Mouse (Mus musculus): ENCODE results near the gene Tmbim7.

Tmbim7 gene

DNA sequence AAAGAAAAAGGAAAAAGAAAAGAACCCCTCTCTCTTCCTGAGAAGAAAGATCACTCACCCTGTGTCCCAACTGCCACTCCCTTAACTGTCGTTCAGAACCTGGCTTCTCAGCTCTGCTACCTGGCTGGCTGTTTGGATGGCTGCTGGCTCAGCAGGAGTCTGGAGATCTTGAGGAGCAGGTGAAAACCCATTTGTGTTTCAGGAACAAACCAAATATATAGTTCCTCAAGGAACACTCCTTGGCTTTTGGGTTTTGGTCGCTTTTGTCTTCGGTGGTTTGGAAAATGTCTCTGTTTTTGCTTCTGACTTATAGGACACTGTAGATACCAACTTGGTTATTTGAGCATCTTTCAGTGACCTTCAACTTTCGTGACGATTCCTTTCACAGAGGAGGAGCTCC, 6.1 kb downstream of the Tmbim7 start, which contains the start of gene Gatad1:
Gatad1 (minus strand) TSS at position 101 of the 400 bp plus-strand sequence.
- DNase-seq (ENCODE audit: extremely low read depth, insufficient read length, low spot score), result no peak

DNA sequence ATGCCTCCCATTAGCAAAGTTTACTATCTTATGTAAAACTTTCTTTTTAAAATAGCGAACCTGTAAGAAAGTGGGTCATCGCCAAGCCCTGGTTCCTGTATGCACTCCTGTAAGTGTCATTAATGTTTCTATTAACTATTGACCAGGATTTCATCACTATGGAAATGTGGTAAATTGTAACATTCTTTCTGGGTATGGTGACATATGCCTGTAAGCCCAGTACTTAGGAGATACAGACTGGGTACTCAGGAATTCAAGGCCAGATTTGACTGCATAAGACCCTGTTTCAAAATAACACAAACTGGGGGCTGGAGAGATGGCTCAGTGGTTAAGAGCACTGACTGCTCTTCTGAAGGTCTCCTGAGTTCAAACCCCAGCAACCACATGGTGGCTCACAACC, 14.2 kb downstream of the Tmbim7 start:
- DNase-seq (ENCODE audit: extremely low read depth, insufficient read length, low spot score), result no peak

DNA sequence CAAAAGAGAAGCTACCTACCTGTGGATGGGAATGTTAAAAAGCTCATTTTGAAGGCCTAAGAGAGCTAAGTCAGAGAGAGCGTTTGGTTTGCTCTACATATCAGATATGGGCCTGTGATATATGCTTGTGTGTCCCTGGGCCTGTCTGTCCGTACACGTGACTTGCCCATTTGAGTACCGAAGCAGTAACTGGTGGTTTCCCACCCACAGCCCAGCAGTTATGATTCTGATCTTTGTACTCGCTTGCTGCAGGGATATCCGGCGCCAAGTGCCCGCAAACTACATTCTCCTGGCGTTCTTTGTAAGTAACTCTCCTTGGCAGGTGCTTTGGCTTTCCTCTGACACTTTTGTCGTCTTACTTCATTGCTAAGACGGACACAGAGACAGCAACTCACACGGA, 15.6 kb downstream of the Tmbim7 start:
- DNase-seq (ENCODE audit: extremely low read depth, insufficient read length, low spot score), result no peak

DNA sequence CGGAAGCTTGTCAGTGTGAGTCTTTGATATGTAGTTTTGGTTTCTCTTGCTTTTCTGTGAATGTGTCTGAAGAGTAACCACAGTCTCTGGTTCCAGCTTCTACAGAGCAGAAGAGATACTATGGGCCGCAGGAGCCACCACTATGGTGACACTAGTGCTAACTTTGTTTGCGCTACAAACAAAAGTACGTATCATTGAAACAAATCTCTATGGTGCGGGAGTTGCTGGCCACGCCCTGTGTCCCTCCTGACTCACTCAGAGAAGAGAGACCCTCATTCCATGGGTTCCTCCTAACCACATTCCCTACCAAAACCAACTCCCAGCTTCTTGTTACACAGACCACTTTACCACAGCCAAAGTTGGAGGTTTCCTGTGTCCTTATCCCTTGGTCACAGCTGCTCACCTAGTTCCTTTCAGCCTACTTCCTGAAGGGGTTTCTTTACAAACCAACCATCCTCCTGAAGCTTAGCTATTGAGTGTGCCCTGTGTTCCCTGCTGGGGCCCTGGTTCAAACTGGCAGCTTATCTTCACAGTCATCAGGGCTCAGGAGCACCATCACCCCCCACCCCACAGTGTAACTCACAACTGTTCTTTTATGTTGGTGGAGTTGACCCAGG, 19.1 kb downstream of the Tmbim7 start:
- DNase-seq (ENCODE audit: extremely low read depth, insufficient read length, low spot score), result no peak

DNA sequence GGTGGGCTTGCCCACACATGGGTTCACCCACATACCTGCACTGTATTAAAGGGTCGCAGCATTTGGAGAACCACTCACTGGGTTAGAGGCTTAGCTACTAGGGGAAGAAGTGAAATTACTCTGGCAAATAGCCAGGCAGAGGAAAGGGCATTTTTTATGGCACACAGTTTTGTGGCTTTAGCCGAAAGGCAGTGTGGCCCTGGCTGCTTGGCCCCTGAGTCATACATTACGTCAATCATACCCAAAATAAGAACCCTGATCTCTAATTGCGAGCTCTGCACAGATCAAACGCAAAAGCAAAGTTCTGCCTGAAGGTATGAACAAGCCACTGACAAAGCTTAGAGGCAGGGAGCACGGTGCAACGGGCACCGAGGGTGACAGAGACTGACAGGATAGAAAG, 37.3 kb downstream of the Tmbim7 start:
- DNase-seq (ENCODE audit: extremely low read depth, insufficient read length, low spot score), result peak; percentile 31

DNA sequence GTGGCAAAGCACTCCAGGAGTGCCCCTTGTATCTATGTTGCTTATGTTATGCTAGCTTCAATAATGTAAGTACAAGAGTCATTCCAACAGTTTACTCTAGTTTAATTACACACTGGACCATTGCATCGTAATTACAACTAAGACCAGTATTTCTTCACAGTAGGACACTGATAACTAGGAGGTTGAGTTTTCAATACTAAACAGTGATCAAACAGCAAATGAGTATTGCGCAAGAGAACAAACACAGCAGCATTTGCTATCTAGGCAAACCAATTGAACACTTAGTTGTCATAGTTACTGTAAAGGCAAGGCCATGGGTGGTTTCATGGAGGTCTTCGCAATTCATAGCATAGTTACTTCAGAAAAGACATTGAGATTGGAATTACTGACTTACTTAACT, 40.3 kb downstream of the Tmbim7 start:
- DNase-seq (ENCODE audit: extremely low read depth, insufficient read length, low spot score), result no peak

DNA sequence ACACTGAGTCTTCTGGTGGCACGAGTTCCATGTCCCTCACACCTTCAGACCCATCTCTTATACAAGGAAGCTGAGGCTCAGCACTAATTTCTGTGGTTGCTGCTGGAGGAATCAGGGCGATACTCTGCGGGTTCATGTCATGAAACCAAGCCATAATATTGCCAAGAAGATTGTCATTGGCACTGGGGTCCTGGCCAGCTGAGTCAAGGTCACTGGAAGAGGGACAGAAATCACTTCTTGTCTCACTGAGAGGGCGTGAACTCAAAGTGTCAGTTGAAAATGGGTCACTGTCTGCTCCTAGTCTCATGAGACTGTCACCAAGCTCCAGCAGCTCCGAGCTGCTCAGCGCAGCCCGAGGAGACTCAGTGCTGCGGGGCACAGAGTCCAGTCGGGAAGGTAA, 42.0 kb downstream of the Tmbim7 start:
- DNase-seq (ENCODE audit: extremely low read depth, insufficient read length, low spot score), result no peak

DNA sequence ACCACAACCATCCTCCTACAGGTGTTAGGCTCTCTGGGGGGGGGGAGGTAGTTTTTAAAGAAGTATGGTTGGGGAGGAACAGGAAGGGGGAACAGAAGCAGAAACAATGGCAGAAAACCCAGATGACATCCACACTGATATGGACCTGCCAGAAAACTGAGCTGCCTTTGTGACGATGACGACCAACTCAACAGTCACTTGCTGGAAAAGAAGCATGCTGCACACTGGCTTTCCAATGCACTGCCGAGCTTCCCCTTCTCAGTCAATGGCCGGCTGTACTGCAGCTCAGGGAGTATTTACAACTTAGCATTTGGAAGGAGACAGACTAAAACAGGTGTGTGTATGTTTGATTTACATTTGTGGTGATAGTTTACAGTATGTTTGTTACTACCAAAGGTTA, 44.2 kb downstream of the Tmbim7 start:
- no peak for DNase-seq (ENCODE audit: extremely low read depth, insufficient read length, low spot score)

DNA sequence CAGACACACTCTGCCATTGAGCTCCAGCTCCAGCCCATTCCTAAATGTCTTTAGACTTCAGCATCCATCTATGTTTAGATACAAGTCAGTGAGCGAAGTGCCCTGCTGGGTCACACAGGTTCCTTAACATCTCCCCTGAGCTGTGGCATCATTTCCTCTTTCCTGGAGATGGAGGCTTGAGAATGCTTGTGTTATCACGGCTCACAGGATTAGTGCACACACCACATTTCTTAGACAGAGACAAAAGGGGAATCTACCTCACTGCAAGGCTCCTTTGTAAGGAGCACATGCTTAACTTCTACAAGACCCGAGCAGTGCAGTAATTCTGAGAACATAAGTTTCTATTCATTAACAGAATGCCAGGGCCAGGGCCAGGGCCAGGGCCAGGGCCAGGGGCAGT, 45.0 kb downstream of the Tmbim7 start:
- DNase-seq (ENCODE audit: extremely low read depth, insufficient read length, low spot score), result no peak

DNA sequence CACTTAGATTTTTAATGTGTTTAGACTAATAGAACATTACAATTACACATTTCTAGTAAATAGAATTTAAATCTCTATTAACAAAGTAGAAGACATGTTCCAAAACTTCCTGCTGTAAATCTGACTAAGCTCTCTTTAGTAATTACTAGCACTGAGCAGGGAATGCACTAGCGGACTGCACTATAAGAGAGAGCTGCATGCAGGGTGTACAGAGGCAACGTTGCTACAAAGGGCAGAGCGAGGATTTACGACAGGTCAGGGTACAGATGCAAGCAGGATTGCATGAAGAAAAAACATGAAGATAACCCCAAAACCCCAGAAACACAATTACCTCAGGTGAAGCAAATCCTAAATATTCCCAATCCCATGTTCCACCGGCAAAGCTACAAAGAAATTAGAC, 49.0 kb downstream of the Tmbim7 start:
- no peak for DNase-seq (ENCODE audit: extremely low read depth, insufficient read length, low spot score)

DNA sequence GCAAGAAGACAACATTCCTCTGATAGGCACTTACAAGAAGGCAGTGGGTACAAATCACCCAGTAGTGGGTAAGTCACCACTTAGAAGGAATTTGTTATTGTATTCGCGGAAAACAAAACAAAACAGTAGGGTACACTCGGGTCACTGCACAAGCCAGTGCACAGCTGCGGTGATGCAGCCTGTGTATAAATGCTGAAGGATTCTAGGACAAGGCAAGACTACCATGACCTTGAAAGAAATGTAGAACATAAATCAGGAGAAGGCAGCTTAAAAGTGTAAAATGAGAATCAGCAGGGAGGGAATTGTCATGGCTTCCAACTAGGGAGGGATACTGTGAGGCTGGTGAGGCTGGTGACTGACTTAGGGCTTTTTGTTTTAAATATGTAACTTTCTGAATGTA, 51.2 kb downstream of the Tmbim7 start:
- no peak for DNase-seq (ENCODE audit: extremely low read depth, insufficient read length, low spot score)

DNA sequence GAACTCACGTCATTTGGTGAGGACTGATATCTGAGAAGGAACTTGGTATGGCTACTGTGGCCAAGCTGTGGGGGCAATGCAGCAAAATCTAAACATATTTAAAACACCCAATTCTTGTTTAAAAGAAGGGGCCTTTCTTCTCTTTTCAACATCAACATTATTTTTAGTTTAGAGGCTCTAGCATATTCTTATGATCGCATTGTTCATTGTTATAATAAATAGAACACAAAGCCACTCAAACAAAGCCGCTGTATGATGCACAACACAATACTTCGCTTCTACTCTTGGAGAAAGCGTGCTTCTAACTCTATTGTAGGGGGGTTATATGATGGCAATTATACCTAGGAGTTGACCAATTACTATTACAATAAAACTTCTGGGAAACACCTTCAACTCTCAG, 64.8 kb downstream of the Tmbim7 start:
- no peak for DNase-seq (ENCODE audit: extremely low read depth, insufficient read length, low spot score)

DNA sequence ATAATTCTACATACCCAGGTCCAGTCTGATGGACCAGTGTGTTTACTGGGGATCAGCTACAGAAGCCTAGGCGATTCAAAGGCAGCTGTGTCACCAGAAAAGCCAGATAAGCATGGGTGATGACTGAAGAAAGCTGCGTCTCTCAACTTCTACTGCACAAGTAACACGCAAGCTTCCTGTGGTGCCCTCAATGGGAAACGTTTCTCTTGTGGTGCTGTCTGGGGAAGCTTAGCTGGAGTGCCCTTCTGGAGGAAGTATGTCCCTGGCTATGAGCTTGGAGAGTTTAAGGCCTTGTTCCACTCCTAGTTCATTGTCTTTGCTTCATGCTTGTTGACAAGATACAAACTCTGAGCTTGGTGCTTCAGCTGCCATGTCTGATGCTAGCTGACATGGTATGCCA, 68.4 kb downstream of the Tmbim7 start:
- DNase-seq (ENCODE audit: extremely low read depth, insufficient read length, low spot score), result no peak

DNA sequence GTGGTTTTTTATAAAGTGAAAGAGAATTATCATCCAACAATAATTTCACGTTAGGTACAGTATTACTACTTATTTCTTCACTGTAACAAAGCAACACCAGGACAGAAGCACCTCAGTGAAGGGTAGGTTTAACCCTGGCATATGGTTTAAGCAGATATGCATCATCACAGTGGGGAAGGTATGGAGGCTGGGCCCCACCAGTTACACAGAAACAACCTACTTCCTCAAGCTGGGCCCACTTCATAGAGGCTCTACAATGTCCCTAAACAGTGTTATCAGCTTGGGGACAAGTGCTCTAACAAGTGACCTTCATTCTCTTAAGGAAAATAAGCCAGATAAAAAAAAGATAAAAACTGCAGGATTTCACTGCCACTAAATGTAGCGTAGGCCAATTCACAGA, 71.9 kb downstream of the Tmbim7 start:
- DNase-seq (ENCODE audit: extremely low read depth, insufficient read length, low spot score), result no peak

DNA sequence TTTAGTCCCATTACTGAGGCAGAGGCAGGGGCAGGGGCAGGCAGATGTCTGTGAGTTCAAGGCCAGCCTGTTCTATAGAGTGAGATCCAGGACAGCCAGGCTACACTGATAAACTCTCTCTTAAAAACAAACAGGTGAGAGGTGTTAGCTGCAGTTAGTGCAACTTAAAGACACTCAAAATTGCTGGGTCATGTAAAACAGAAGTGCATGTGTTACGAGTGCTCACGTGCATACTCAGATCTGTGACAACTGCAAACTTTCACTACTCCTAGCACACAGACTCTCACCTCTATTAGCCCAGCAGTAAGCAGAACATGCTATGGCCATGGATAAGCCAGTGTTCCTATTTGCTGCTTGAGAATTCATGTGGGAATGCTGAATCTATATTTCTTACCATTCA, 72.4 kb downstream of the Tmbim7 start:
- DNase-seq (ENCODE audit: extremely low read depth, insufficient read length, low spot score), result no peak

DNA sequence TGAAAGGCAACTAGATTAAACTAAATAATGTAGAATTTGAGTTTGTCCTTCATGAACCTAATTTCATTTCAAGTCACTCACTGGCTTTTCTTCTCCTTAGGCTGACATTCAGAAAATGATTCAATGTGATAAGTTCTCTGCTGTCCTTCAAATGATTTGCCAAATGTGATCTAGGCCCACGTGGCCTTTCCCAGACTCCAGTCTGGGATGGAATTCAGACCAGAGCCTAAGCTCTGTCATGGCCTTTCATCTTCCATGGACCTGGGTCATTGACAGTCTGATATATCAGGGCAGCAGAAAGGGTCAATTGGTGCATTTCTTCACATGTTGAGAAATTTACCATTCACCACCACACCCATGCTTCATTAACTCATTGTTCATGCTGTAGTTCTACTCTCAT, 74.5 kb downstream of the Tmbim7 start:
- no peak for DNase-seq (ENCODE audit: extremely low read depth, insufficient read length, low spot score)

DNA sequence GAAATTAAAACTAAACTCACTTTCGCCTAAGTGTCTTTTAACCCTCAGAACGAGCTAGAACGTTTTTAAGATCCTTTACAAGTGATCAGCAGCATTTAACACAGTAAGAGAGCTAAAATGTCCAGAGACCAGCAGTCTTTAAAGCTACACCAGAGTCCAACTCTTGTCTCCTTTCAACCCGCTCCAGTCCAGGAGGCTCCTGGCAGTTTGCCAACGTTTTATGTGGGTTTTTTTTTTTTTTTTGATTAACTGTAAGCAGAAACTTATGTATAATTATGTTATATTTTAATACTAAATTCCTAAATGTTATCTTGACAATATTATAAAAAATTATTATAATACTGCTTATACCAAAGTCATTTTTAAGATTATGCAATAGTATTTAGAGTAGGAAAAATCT, 77.8 kb downstream of the Tmbim7 start:
- DNase-seq (ENCODE audit: extremely low read depth, insufficient read length, low spot score), result no peak
